Mouse (Mus musculus): ENCODE measurements around the gene Rasgrf2. TPM values are rescaled to one million over a fixed set of nuclear protein-coding genes. Genes with fewer than 3 reads are reported as not detected.

Gene Rasgrf2
- total RNA-seq, 2 experiments from 2014 or later: 131 to 136 TPM

GRCm38 (mm10) chr13:91881837-91882480, 249.5 kb downstream of the Rasgrf2 start:
- TF ChIP-seq CTCF (conservative IDR thresholded peaks at IDR 0.05): peak; percentile 84

GRCm38 (mm10) chr13:91880256-91880655, 251.2 kb downstream of the Rasgrf2 start:
- Histone ChIP-seq H3K27ac (no peak overlapping the region), H3K4me3 (no peak overlapping the region)
- no peak for TF ChIP-seq CTCF (conservative IDR thresholded peaks at IDR 0.05)
- DNase-seq (ENCODE audit: low spot score in 2 of 2): no peak

More at GRCm38 (mm10) chr13:91881837-91882480, 249.5 kb downstream of the Rasgrf2 start:
- H3K4me3 ChIP-seq: no peak overlapping the region
- no peak overlapping the region for H3K27ac ChIP-seq
- peak; percentile 46 to 74 for DNase-seq (ENCODE audit: low spot score in 2 of 2)

GRCm38 (mm10) chr13:91877996-91878395, 253.5 kb downstream of the Rasgrf2 start:
- DNase-seq (ENCODE audit: low spot score in 2 of 2): no peak
- TF ChIP-seq CTCF (conservative IDR thresholded peaks at IDR 0.05): no peak
- no peak overlapping the region for H3K27ac ChIP-seq
- H3K4me3 ChIP-seq: no peak overlapping the region

- no peak for DNase-seq (ENCODE audit: low spot score in 2 of 2)
- TF ChIP-seq CTCF (conservative IDR thresholded peaks at IDR 0.05): no peak
- Histone ChIP-seq H3K4me3 (no peak overlapping the region), H3K27ac (no peak overlapping the region)
Observed at GRCm38 (mm10) chr13:91877350-91877749, 254.1 kb downstream of the Rasgrf2 start.

GRCm38 (mm10) chr13:91876741-91877349, 254.6 kb downstream of the Rasgrf2 start, which contains the start of gene Ckmt2:
Ckmt2 (minus strand) TSS chr13:91876885.
- no peak for TF ChIP-seq CTCF (conservative IDR thresholded peaks at IDR 0.05)
- Histone ChIP-seq H3K27ac (no peak within 1 kb of the TSS), H3K4me3 (no peak within 1 kb of the TSS)
- no peak for DNase-seq (ENCODE audit: low spot score in 2 of 2)

- H3K27ac ChIP-seq: no peak overlapping the region
- H3K4me3 ChIP-seq: no peak overlapping the region
- TF ChIP-seq CTCF (conservative IDR thresholded peaks at IDR 0.05): no peak
- DNase-seq (ENCODE audit: low spot score in 2 of 2): no peak
Observed at GRCm38 (mm10) chr13:91875581-91875980, 255.9 kb downstream of the Rasgrf2 start.

- peak overlapping the region; percentile 18; the same call in 1 of the 2 replicates for H3K27ac ChIP-seq
- DNase-seq (ENCODE audit: low spot score in 2 of 2): peak in 1 of 2 experiments; percentile 13
- TF ChIP-seq CTCF (conservative IDR thresholded peaks at IDR 0.05): no peak
- no peak overlapping the region for H3K4me3 ChIP-seq
Observed at GRCm38 (mm10) chr13:91874565-91874964, 256.9 kb downstream of the Rasgrf2 start.

- no peak for TF ChIP-seq CTCF (conservative IDR thresholded peaks at IDR 0.05)
- H3K27ac ChIP-seq: no peak overlapping the region; the same call in 1 of the 2 replicates
- DNase-seq (ENCODE audit: low spot score in 2 of 2): no peak
Observed at GRCm38 (mm10) chr13:91873734-91874329, 257.6 kb downstream of the Rasgrf2 start.

GRCm38 (mm10) chr13:91868577-91868976, 262.9 kb downstream of the Rasgrf2 start:
- no peak for TF ChIP-seq CTCF (conservative IDR thresholded peaks at IDR 0.05)
- H3K27ac ChIP-seq: peak overlapping the region; percentile 74
- DNase-seq (ENCODE audit: low spot score in 2 of 2): no peak
- H3K4me3 ChIP-seq: no peak overlapping the region

More at GRCm38 (mm10) chr13:91873734-91874329, 257.6 kb downstream of the Rasgrf2 start:
- H3K4me3 ChIP-seq: no peak overlapping the region

- no peak overlapping the region for H3K27ac ChIP-seq
- no peak overlapping the region for H3K4me3 ChIP-seq
- no peak for DNase-seq (ENCODE audit: low spot score in 2 of 2)
- TF ChIP-seq CTCF (conservative IDR thresholded peaks at IDR 0.05): peak; percentile 75
Observed at GRCm38 (mm10) chr13:91858835-91859234, 272.6 kb downstream of the Rasgrf2 start.

- Histone ChIP-seq H3K27ac (no peak overlapping the region), H3K4me3 (no peak overlapping the region)
- DNase-seq (ENCODE audit: low spot score in 2 of 2): no peak
- peak; percentile 40 for TF ChIP-seq CTCF (conservative IDR thresholded peaks at IDR 0.05)
Observed at GRCm38 (mm10) chr13:91857427-91857826, 274.0 kb downstream of the Rasgrf2 start.

GRCm38 (mm10) chr13:91854412-91854811, 277.0 kb downstream of the Rasgrf2 start:
- no peak overlapping the region for H3K27ac ChIP-seq
- no peak for DNase-seq (ENCODE audit: low spot score in 2 of 2)
- TF ChIP-seq CTCF (conservative IDR thresholded peaks at IDR 0.05): no peak
- H3K4me3 ChIP-seq: no peak overlapping the region

Other genes starting within 250 kb of the Rasgrf2 start
- gene Gm20379, start 174.3 kb upstream of the Rasgrf2 start, total RNA-seq (2021): not detected
- gene Dhfr, start 223.1 kb upstream of the Rasgrf2 start, total RNA-seq (2021): 1 to 10 TPM; 1.3 to 1.5 TPM
- gene Msh3, start 223.3 kb upstream of the Rasgrf2 start, total RNA-seq (2021): 10 to 100 TPM; 24.6 to 27.8 TPM

All from layer of hippocampus, adult 2 months (tissue).